Comparison of ENCODE assay signal across 8 mouse cellular contexts in the genomic region with DNA sequence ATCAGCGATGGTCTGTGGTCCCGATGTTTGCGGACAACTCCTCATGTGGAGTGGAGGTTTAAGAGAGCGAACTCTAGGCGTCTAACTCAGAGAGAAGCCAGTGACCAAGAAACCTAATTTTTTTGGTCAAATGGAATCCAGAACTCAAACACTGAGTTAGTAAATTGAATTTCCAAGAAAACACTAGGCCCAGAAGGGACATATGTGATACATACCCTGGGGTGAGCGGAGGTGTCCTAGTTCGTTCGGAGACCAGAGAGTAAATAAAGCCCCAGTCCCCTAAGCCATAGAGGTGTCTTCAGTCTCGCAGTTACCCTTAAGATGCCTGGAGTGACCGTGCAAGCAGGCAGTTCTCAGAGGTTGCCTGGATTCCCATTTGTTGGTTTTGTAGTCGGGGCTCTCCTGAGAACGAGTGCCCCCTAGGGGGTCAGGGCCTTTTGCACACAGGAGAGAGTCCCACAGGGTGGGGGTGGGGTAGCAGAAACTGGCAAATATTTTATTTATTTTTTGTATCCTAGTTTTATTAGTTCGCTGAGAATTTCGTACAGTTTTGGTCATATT. TPM values are rescaled to one million over a fixed set of nuclear protein-coding genes. Genes with fewer than 3 reads are reported as not detected.
DNase-seq lines count a peak whose midpoint lies in the region; ATAC-seq lines count a peak whose summit lies in the region.

No protein-coding gene starts in this region.

- peak overlapping the region; percentile 77; the same call in 1 of the 2 replicates for H3K9ac ChIP-seq in heart, embryonic 12.5 days
- H3K9ac ChIP-seq in forebrain, embryonic 16.5 days (replicated peaks; ENCODE audit: low read depth, low read length): no peak overlapping the region
- H3K9ac ChIP-seq in limb, embryonic 12.5 days (replicated peaks): no peak overlapping the region; the same call in 1 of the 2 replicates
- H3K9ac ChIP-seq in midbrain, embryonic 13.5 days (replicated peaks): no peak overlapping the region

- no peak; the same call in 1 of the 2 replicates for ATAC-seq in heart, embryonic 12.5 days (ENCODE audit: insufficient number of reproducible peaks, low FRiP score)
- no peak for ATAC-seq in forebrain, embryonic 16.5 days
- ATAC-seq in limb, embryonic 12.5 days (ENCODE audit: insufficient number of reproducible peaks, insufficient read depth, low FRiP score, low TSS enrichment, low read depth): no peak
- ATAC-seq in midbrain, embryonic 13.5 days: no peak

- H3K36me3 ChIP-seq in heart, embryonic 12.5 days: no peaks in the 10 kb centered on the region
- no peaks in the 10 kb centered on the region for H3K36me3 ChIP-seq in forebrain, embryonic 16.5 days (ENCODE audit: control insufficient read depth, insufficient read depth)
- H3K36me3 ChIP-seq in limb, embryonic 12.5 days: no peaks in the 10 kb centered on the region
- H3K36me3 ChIP-seq in midbrain, embryonic 13.5 days: no peaks in the 10 kb centered on the region

- 5% methylated on average over 14 of the region's 14 CpGs for whole genome bisulfite sequencing in heart, embryonic 12.5 days
- 6% methylated on average over 14 of the region's 14 CpGs for WGBS in forebrain, embryonic 16.5 days
- 5% methylated on average over 14 of the region's 14 CpGs for WGBS in limb, embryonic 12.5 days
- 2% methylated on average over 14 of the region's 14 CpGs for WGBS in midbrain, embryonic 13.5 days

- H3K4me2 ChIP-seq in heart, embryonic 12.5 days: peak overlapping the region; percentile 99
- peak overlapping the region; percentile 90 for H3K4me2 ChIP-seq in forebrain, embryonic 16.5 days (ENCODE audit: low read length)
- peak overlapping the region; percentile 96 for H3K4me2 ChIP-seq in limb, embryonic 12.5 days
- H3K4me2 ChIP-seq in midbrain, embryonic 13.5 days (replicated peaks): peak overlapping the region; percentile 96

- H3K27me3 ChIP-seq in heart, embryonic 12.5 days (replicated peaks): peaks cover 43% of the 10 kb centered on the region
- H3K27me3 ChIP-seq in forebrain, embryonic 16.5 days (replicated peaks; ENCODE audit: control insufficient read depth, insufficient read depth, low read length): peaks cover 15% of the 10 kb centered on the region
- peaks cover 40% of the 10 kb centered on the region for H3K27me3 ChIP-seq in limb, embryonic 12.5 days
- peaks cover 40% of the 10 kb centered on the region for H3K27me3 ChIP-seq in midbrain, embryonic 13.5 days

- H3K4me1 ChIP-seq in heart, embryonic 12.5 days (replicated peaks): peaks cover 14% of the 10 kb centered on the region
- peaks cover 17% of the 10 kb centered on the region for H3K4me1 ChIP-seq in forebrain, embryonic 16.5 days (replicated peaks; ENCODE audit: control insufficient read depth, insufficient read depth, low read length)
- peaks cover 14% of the 10 kb centered on the region for H3K4me1 ChIP-seq in limb, embryonic 12.5 days (replicated peaks)
- H3K4me1 ChIP-seq in midbrain, embryonic 13.5 days (replicated peaks): peaks cover 24% of the 10 kb centered on the region

- peak overlapping the region; percentile 63 for H3K4me3 ChIP-seq in heart, embryonic 12.5 days
- peak overlapping the region; percentile 44 for H3K4me3 ChIP-seq in forebrain, embryonic 16.5 days (replicated peaks; ENCODE audit: low read length)
- peak overlapping the region; percentile 54 for H3K4me3 ChIP-seq in limb, embryonic 12.5 days (replicated peaks)
- peak overlapping the region; percentile 54 for H3K4me3 ChIP-seq in midbrain, embryonic 13.5 days (replicated peaks)

- no peak overlapping the region for H3K27ac ChIP-seq in heart, embryonic 12.5 days (ENCODE audit: poor library complexity, severe bottlenecking)
- H3K27ac ChIP-seq in forebrain, embryonic 16.5 days (ENCODE audit: low read length): no peak overlapping the region
- H3K27ac ChIP-seq in limb, embryonic 12.5 days: no peak overlapping the region
- no peak overlapping the region for H3K27ac ChIP-seq in midbrain, embryonic 13.5 days

- H3K9me3 ChIP-seq in heart, embryonic 12.5 days (replicated peaks): no peaks in the 10 kb centered on the region
- H3K9me3 ChIP-seq in forebrain, embryonic 16.5 days (ENCODE audit: control insufficient read depth, low read length): no peaks in the 10 kb centered on the region
- no peaks in the 10 kb centered on the region for H3K9me3 ChIP-seq in limb, embryonic 12.5 days
- H3K9me3 ChIP-seq in midbrain, embryonic 13.5 days: no peaks in the 10 kb centered on the region

- no peak for DNase-seq in heart, adult 9 months (ENCODE audit: low spot score in 2 of 2)
- DNase-seq in thymus, postnatal 36 days: peak; percentile 52 to 61
- DNase-seq in frontal cortex, adult 2 months (ENCODE audit: extremely low spot score in 1 of 2, low spot score in 1 of 2): no peak
- no peak for DNase-seq in right cerebral cortex, postnatal 14 days

RNA-seq across cellular contexts. Expression of gene H2-Ab1, which starts 6.4 kb away (rescaled TPM):
- 11.8 and 15.2 TPM in 2 replicates for polyA plus RNA-seq in heart, embryonic 12.5 days (2016; fragmentation: Nextera tagmentation; extraction: Ambion mirVana)
- polyA plus RNA-seq in forebrain, embryonic 16.5 days (2015; fragmentation: Nextera tagmentation; extraction: Ambion mirVana): 0.53 and 0.95 TPM in 2 replicates
- 2.7 and 2.8 TPM in 2 replicates for polyA plus RNA-seq in limb, embryonic 12.5 days (2016; fragmentation: Nextera tagmentation; extraction: Ambion mirVana)
- polyA plus RNA-seq in midbrain, embryonic 13.5 days (2015; fragmentation: Nextera tagmentation; extraction: Ambion mirVana): 1.7 and 2.1 TPM in 2 replicates
- polyA plus RNA-seq in frontal cortex, adult 2 months (2012; rRNA removed): 4.7 and 5.2 TPM in 2 replicates

RNA-seq across cellular contexts. Expression of gene H2-Aa, which starts 23.7 kb away (rescaled TPM):
- 0.20 and 0.33 TPM in 2 replicates for polyA plus RNA-seq in heart, embryonic 12.5 days (2016; fragmentation: Nextera tagmentation; extraction: Ambion mirVana)
- polyA plus RNA-seq in forebrain, embryonic 16.5 days (2015; fragmentation: Nextera tagmentation; extraction: Ambion mirVana): not detected in 2 replicates
- 0.50 TPM in 1 of 2 replicates, not detected in the other for polyA plus RNA-seq in limb, embryonic 12.5 days (2016; fragmentation: Nextera tagmentation; extraction: Ambion mirVana)
- 0.28 and 0.41 TPM in 2 replicates for polyA plus RNA-seq in midbrain, embryonic 13.5 days (2015; fragmentation: Nextera tagmentation; extraction: Ambion mirVana)
- 3.4 and 3.8 TPM in 2 replicates for polyA plus RNA-seq in frontal cortex, adult 2 months (2012; rRNA removed)

RNA-seq across cellular contexts. Expression of gene H2-Ob, which starts 25.2 kb away (rescaled TPM):
- 0.15 TPM in 1 of 2 replicates, not detected in the other for polyA plus RNA-seq in heart, embryonic 12.5 days (2016; fragmentation: Nextera tagmentation; extraction: Ambion mirVana)
- 0.15 and 0.28 TPM in 2 replicates for polyA plus RNA-seq in forebrain, embryonic 16.5 days (2015; fragmentation: Nextera tagmentation; extraction: Ambion mirVana)
- not detected in 2 replicates for polyA plus RNA-seq in limb, embryonic 12.5 days (2016; fragmentation: Nextera tagmentation; extraction: Ambion mirVana)
- polyA plus RNA-seq in midbrain, embryonic 13.5 days (2015; fragmentation: Nextera tagmentation; extraction: Ambion mirVana): not detected in 2 replicates
- 0.78 and 1.1 TPM in 2 replicates for polyA plus RNA-seq in frontal cortex, adult 2 months (2012; rRNA removed)

RNA-seq across cellular contexts. Expression of gene H2-Eb1, which starts 41.8 kb away (rescaled TPM):
- polyA plus RNA-seq in heart, embryonic 12.5 days (2016; fragmentation: Nextera tagmentation; extraction: Ambion mirVana): 1.4 and 2.6 TPM in 2 replicates
- polyA plus RNA-seq in forebrain, embryonic 16.5 days (2015; fragmentation: Nextera tagmentation; extraction: Ambion mirVana): 0.82 and 1.0 TPM in 2 replicates
- 1.0 and 2.0 TPM in 2 replicates for polyA plus RNA-seq in limb, embryonic 12.5 days (2016; fragmentation: Nextera tagmentation; extraction: Ambion mirVana)
- 1.7 and 2.1 TPM in 2 replicates for polyA plus RNA-seq in midbrain, embryonic 13.5 days (2015; fragmentation: Nextera tagmentation; extraction: Ambion mirVana)
- 3.2 and 5.1 TPM in 2 replicates for polyA plus RNA-seq in frontal cortex, adult 2 months (2012; rRNA removed)

Comparison
In these comparisons a context has a peak if more than half of its experiments do, and no peak if none do; other contexts are left out.
1. DNase-seq: peak in thymus, postnatal 36 days (2 of 2); none in heart, adult 9 months (0 of 2), frontal cortex, adult 2 months (0 of 2) and right cerebral cortex, postnatal 14 days (single experiment).
2. Peak in every context shown above with its lines, with median percentiles within 50 percentile points of each other: H3K4me2 ChIP-seq and H3K4me3 ChIP-seq.